In the genomic region with DNA sequence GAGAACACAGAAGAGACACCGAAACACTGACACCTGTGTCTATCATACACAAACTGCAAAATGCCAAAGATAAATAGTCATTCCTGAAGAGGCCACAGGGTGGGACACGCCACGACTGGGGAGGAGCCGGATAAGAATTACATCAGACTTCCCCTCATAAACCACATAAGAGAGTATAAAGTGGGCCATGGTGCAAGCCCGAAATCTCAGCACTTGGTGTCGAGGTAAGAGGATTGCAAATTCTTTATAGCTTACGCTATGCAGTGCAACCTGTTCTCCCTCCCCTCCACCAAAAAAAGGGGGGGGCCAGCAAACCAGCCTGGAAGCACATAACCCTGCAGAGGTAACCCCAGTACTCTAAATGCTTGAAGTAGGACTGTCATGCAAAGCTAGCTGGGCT, we compare ENCODE assay signal across 19 mouse cellular contexts. TPM values are rescaled to one million over a fixed set of nuclear protein-coding genes. Genes with fewer than 3 reads are reported as not detected.
DNase-seq lines count a peak whose midpoint lies in the region; ATAC-seq and TF ChIP-seq lines count a peak whose summit lies in the region.
"Had no signal": no experiment of that assay in that cellular context is flagged by ENCODE, and none has a peak within 500 bp of the region (broad histone marks: within the 10 kb centered on the region; RNA-seq: fewer than 3 reads in every experiment).

No protein-coding gene starts in this region.

- WGBS in limb, embryonic 14.5 days = 65% methylated on average over 7 of the region's 7 CpGs
- WGBS in limb, embryonic 10.5 days = 90% methylated on average over 7 of the region's 7 CpGs
- 34% methylated on average over 7 of the region's 7 CpGs for WGBS in small intestine, adult 2 months
- WGBS in forebrain, embryonic 13.5 days = 91% methylated on average over 7 of the region's 7 CpGs

- H3K27me3 ChIP-seq in limb, embryonic 14.5 days (ENCODE audit: control insufficient read depth, insufficient read depth, low read length) = no peaks in the 10 kb centered on the region
- no peaks in the 10 kb centered on the region for H3K27me3 ChIP-seq in limb, embryonic 10.5 days (ENCODE audit: low read depth, poor library complexity, severe bottlenecking)
- no peaks in the 10 kb centered on the region for H3K27me3 ChIP-seq in small intestine, adult 2 months (ENCODE audit: control insufficient read depth, insufficient read depth, low read length)
- no peaks in the 10 kb centered on the region for H3K27me3 ChIP-seq in forebrain, embryonic 13.5 days
- H3K27me3 ChIP-seq: heart, embryonic 13.5 days; liver, embryonic 13.5 days had no signal

- TF ChIP-seq CTCF in small intestine, adult 2 months (IDR thresholded peaks at IDR 0.05; ENCODE audit: extremely low read depth, insufficient read length, insufficient replicate concordance, low read depth, low read length) = no peak

- no peaks in the 10 kb centered on the region for H3K36me3 ChIP-seq in limb, embryonic 14.5 days (ENCODE audit: control insufficient read depth, insufficient read depth, low read length)
- H3K36me3 ChIP-seq in limb, embryonic 10.5 days = no peaks in the 10 kb centered on the region
- peaks cover 5% of the 10 kb centered on the region; the same call in 1 of the 2 replicates for H3K36me3 ChIP-seq in small intestine, adult 2 months (ENCODE audit: control insufficient read depth, insufficient read depth, low read length)
- H3K36me3 ChIP-seq in forebrain, embryonic 13.5 days (ENCODE audit: poor library complexity, severe bottlenecking) = no peaks in the 10 kb centered on the region
- H3K36me3 ChIP-seq: G1E; heart, embryonic 13.5 days; liver, embryonic 13.5 days; midbrain, embryonic 10.5 days had no signal

- DNase-seq in limb, embryonic 14.5 days (ENCODE audit: low spot score) = no peak
- DNase-seq in limb, embryonic 10.5 days (ENCODE audit: low spot score) = no peak
- DNase-seq in induced T-regulatory cell, adult 2 months (ENCODE audit: low read depth) = peak; percentile 59
- DNase-seq in lung, postnatal 10 days = peak; percentile 50
- DNase-seq in right cerebral cortex, postnatal 25 days = no peak
- DNase-seq in spleen, postnatal 36 days (ENCODE audit: low spot score in 2 of 2) = no peak
- DNase-seq: adrenal gland, postnatal 25 days; cerebellum, postnatal 25 days; gastrocnemius, postnatal 36 days; kidney, adult 11 months; kidney, postnatal 36 days; left cerebral cortex, postnatal 4 days; liver, embryonic 13.5 days; right cerebral cortex, adult 18-20 months had no signal

- no peak for TF ChIP-seq POLR2A in limb, embryonic 14.5 days (IDR thresholded peaks at IDR 0.05; ENCODE audit: borderline replicate concordance, extremely low read depth, insufficient read depth, insufficient read length)
- TF ChIP-seq POLR2A in small intestine, adult 2 months (IDR thresholded peaks at IDR 0.05; ENCODE audit: low read depth, low read length) = no peak

- no peak overlapping the region for H3K27ac ChIP-seq in limb, embryonic 14.5 days (replicated peaks; ENCODE audit: low read depth, low read length)
- no peak overlapping the region for H3K27ac ChIP-seq in limb, embryonic 10.5 days
- peak overlapping the region; percentile 61 for H3K27ac ChIP-seq in small intestine, adult 2 months (ENCODE audit: insufficient read depth, low read depth, low read length)
- H3K27ac ChIP-seq in forebrain, embryonic 13.5 days = no peak overlapping the region
- H3K27ac ChIP-seq: heart, embryonic 13.5 days; liver, embryonic 13.5 days; midbrain, embryonic 10.5 days had no signal

- H3K9me3 ChIP-seq in limb, embryonic 14.5 days (ENCODE audit: control insufficient read depth, low read length) = no peaks in the 10 kb centered on the region
- H3K9me3 ChIP-seq in limb, embryonic 10.5 days (replicated peaks) = no peaks in the 10 kb centered on the region
- no peaks in the 10 kb centered on the region for H3K9me3 ChIP-seq in forebrain, embryonic 13.5 days (replicated peaks)
- H3K9me3 ChIP-seq: G1E; heart, embryonic 13.5 days; liver, embryonic 13.5 days; midbrain, embryonic 10.5 days had no signal

- no peak overlapping the region for H3K4me3 ChIP-seq in limb, embryonic 14.5 days (replicated peaks; ENCODE audit: low read length)
- H3K4me3 ChIP-seq in limb, embryonic 10.5 days = no peak overlapping the region
- H3K4me3 ChIP-seq in small intestine, adult 2 months (ENCODE audit: low read depth, low read length) = no peak overlapping the region
- H3K4me3 ChIP-seq in forebrain, embryonic 13.5 days = no peak overlapping the region
- H3K4me3 ChIP-seq: heart, embryonic 13.5 days; liver, embryonic 13.5 days; midbrain, embryonic 10.5 days had no signal

- H3K4me2 ChIP-seq in limb, embryonic 14.5 days (replicated peaks; ENCODE audit: low read depth, low read length, severe bottlenecking) = no peak overlapping the region
- no peak overlapping the region for H3K4me2 ChIP-seq in forebrain, embryonic 13.5 days
- H3K4me2 ChIP-seq: heart, embryonic 13.5 days; liver, embryonic 13.5 days had no signal

- no peak overlapping the region for H3K9ac ChIP-seq in limb, embryonic 14.5 days (ENCODE audit: low read depth, low read length, severe bottlenecking)
- H3K9ac ChIP-seq in forebrain, embryonic 13.5 days = no peak overlapping the region
- H3K9ac ChIP-seq: heart, embryonic 13.5 days; liver, embryonic 13.5 days had no signal

- H3K4me1 ChIP-seq in limb, embryonic 14.5 days (ENCODE audit: control insufficient read depth, insufficient read depth, low read length) = no peaks in the 10 kb centered on the region
- H3K4me1 ChIP-seq in limb, embryonic 10.5 days = no peaks in the 10 kb centered on the region
- peaks cover 16% of the 10 kb centered on the region for H3K4me1 ChIP-seq in small intestine, adult 2 months (ENCODE audit: control insufficient read depth, insufficient read depth, insufficient read length, low read length)
- no peaks in the 10 kb centered on the region for H3K4me1 ChIP-seq in forebrain, embryonic 13.5 days
- H3K4me1 ChIP-seq: liver, embryonic 13.5 days; midbrain, embryonic 10.5 days had no signal

- 0 out of 2 replicates have a peak, but pooled peaks have one; percentile 30 for ATAC-seq in limb, embryonic 14.5 days (ENCODE audit: low FRiP score, low read depth)
- no peak for ATAC-seq in forebrain, embryonic 13.5 days

RNA-seq across cellular contexts. Expression of a gene that starts 50.7 kb away (rescaled TPM):
- 90.6 and 107 TPM in 2 replicates for polyA plus RNA-seq in limb, embryonic 14.5 days (2012; rRNA removed)
- polyA plus RNA-seq in limb, embryonic 14.5 days (2014; fragmentation: Nextera tagmentation; extraction: Ambion mirVana) = 119 and 131 TPM in 2 replicates
- polyA plus RNA-seq in limb, embryonic 10.5 days (2016; fragmentation: Nextera tagmentation; extraction: Ambion mirVana) = 122 and 125 TPM in 2 replicates
- polyA plus RNA-seq in small intestine, adult 2 months (2012; rRNA removed) = 60.1 and 154 TPM in 2 replicates
- 117 and 128 TPM in 2 replicates for polyA plus RNA-seq in forebrain, embryonic 13.5 days (2015; fragmentation: Nextera tagmentation; extraction: Ambion mirVana)

Comparison
In these comparisons a context has a peak if more than half of its experiments do, and no peak if none do; other contexts are left out.
1. DNase-seq: peak in induced T-regulatory cell, adult 2 months (single experiment) and lung, postnatal 10 days (single experiment); none in limb, embryonic 14.5 days (single experiment), limb, embryonic 10.5 days (single experiment), right cerebral cortex, postnatal 25 days (single experiment) and spleen, postnatal 36 days (0 of 2).